Mouse (Mus musculus): ENCODE data around the gene Ntsr2. TPM values are rescaled to one million over a fixed set of nuclear protein-coding genes. Genes with fewer than 3 reads are reported as not detected.

The Ntsr2 gene
- polyA plus RNA-seq, 1 experiment from 2014 or later, result not detected

DNA sequence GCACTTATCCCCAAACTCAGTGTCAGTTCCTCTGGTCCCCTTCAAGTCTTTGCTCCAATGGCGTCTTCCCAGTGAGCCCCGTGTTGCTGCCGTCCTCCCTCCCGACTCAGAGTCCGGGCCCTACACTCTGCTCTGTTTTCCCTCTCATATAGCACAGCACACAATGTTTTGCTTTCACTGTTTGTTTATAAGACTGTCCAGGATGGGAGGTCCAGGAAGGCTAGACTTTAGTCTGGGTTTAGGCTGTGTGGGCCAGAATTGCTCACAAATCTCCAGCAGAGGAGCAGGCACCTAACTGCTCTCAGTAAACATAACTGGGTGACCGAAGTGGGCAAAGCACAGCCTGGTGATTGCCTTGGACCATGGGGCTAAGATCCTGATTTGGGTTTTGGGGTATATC is 19.9 kb upstream of the Ntsr2 start:
- WGBS, result 48% methylated on average over 6 of the region's 6 CpGs
- H3K4me2 ChIP-seq (replicated peaks; ENCODE audit: low read depth), result no peak overlapping the region
- H3K27ac ChIP-seq (replicated peaks), result no peak overlapping the region
- H3K9ac ChIP-seq (ENCODE audit: low read length), result no peak overlapping the region
- no peaks in the 10 kb centered on the region for H3K27me3 ChIP-seq (ENCODE audit: control insufficient read depth, insufficient read depth, low read length)
- TF ChIP-seq EP300 (optimal IDR thresholded peaks at IDR 0.05) (no peak), CTCF (IDR thresholded peaks at IDR 0.05; ENCODE audit: low read depth) (no peak)
- ATAC-seq (ENCODE audit: low FRiP score, low TSS enrichment) (no peak), DNase-seq (ENCODE audit: low spot score) (no peak)
- H3K4me3 ChIP-seq (ENCODE audit: low read depth, low read length), result no peak overlapping the region
- no peaks in the 10 kb centered on the region for H3K9me3 ChIP-seq (ENCODE audit: control insufficient read depth, low read length)
- no peaks in the 10 kb centered on the region for H3K4me1 ChIP-seq (replicated peaks; ENCODE audit: control insufficient read depth, insufficient read depth)
- no peaks in the 10 kb centered on the region for H3K36me3 ChIP-seq (ENCODE audit: control insufficient read depth, insufficient read depth, low read length)

DNA sequence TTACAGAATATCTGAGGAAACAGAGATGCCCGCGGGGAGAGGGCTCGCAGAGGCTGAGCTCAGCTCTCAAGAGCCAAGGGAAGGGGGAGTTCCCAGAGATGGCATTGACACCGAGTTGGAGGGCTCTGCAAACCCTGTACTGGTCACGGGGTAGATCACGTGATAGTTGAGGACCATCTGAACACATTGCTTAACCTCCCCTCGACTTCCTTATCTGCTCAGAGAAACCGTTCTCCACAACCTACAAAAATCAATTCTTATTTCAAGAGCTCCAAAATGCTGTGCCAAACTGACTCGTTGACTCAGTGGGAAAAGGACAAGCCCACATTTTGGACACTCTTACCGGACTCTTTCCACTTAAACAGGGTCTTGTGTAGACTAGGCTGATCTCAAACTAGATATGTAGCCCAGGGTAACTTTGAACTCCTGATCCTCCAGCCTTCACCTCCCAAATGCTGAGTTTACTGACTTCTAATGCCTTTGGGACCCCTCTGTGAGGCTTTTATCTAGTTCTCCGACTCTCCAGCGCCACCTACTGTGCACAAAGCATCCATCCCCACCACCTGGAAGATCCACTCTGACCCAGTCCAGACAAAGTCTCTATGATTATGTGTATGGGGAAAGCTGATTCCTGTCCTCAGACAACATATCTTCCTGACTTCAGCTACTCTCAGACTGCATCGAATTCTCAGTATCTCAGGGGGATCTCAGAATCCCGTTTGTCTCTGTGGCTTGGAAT is 18.9 kb upstream of the Ntsr2 start:
- Histone ChIP-seq H3K4me1 (replicated peaks; ENCODE audit: control insufficient read depth, insufficient read depth) (no peaks in the 10 kb centered on the region), H3K27ac (replicated peaks) (no peak overlapping the region), H3K4me3 (ENCODE audit: low read depth, low read length) (no peak overlapping the region), H3K36me3 (ENCODE audit: control insufficient read depth, insufficient read depth, low read length) (no peaks in the 10 kb centered on the region), H3K9me3 (ENCODE audit: control insufficient read depth, low read length) (no peaks in the 10 kb centered on the region), H3K9ac (ENCODE audit: low read length) (no peak overlapping the region), H3K27me3 (ENCODE audit: control insufficient read depth, insufficient read depth, low read length) (no peaks in the 10 kb centered on the region), H3K4me2 (replicated peaks; ENCODE audit: low read depth) (no peak overlapping the region)
- ATAC-seq (ENCODE audit: low FRiP score, low TSS enrichment) (no peak), DNase-seq (ENCODE audit: low spot score) (peak; percentile 49)
- TF ChIP-seq CTCF (IDR thresholded peaks at IDR 0.05; ENCODE audit: low read depth) (peak; percentile 84), EP300 (optimal IDR thresholded peaks at IDR 0.05) (no peak)
- WGBS, result 51% methylated on average over 14 of the region's 14 CpGs

DNA sequence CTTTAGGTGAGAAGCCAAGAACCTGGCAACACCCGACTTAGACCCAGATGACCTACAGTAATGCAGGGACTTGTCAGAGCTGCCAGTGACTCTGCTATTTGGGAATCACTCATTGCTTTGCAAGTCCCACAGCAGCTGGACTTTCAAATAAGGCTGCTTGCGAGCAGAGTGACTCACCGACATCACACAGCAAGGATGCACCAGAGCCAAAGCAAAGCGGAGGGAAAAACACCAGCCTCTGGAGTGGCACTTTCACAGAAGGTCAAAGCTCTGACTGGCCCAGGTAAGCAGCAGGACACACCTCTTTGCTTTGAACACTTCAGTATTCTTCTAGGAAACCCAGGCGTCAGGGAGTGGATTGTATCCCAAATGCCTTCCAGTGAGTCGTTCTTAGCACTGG is 17.4 kb upstream of the Ntsr2 start:
- Histone ChIP-seq H3K4me2 (replicated peaks; ENCODE audit: low read depth) (no peak overlapping the region), H3K27ac (replicated peaks) (no peak overlapping the region), H3K9ac (ENCODE audit: low read length) (no peak overlapping the region), H3K27me3 (ENCODE audit: control insufficient read depth, insufficient read depth, low read length) (no peaks in the 10 kb centered on the region), H3K36me3 (ENCODE audit: control insufficient read depth, insufficient read depth, low read length) (no peaks in the 10 kb centered on the region), H3K9me3 (ENCODE audit: control insufficient read depth, low read length) (no peaks in the 10 kb centered on the region), H3K4me3 (ENCODE audit: low read depth, low read length) (no peak overlapping the region), H3K4me1 (replicated peaks; ENCODE audit: control insufficient read depth, insufficient read depth) (no peaks in the 10 kb centered on the region)
- TF ChIP-seq CTCF (IDR thresholded peaks at IDR 0.05; ENCODE audit: low read depth) (no peak), EP300 (optimal IDR thresholded peaks at IDR 0.05) (no peak)
- 56% methylated on average over 6 of the region's 6 CpGs for WGBS
- DNase-seq (ENCODE audit: low spot score) (no peak), ATAC-seq (ENCODE audit: low FRiP score, low TSS enrichment) (no peak)

DNA sequence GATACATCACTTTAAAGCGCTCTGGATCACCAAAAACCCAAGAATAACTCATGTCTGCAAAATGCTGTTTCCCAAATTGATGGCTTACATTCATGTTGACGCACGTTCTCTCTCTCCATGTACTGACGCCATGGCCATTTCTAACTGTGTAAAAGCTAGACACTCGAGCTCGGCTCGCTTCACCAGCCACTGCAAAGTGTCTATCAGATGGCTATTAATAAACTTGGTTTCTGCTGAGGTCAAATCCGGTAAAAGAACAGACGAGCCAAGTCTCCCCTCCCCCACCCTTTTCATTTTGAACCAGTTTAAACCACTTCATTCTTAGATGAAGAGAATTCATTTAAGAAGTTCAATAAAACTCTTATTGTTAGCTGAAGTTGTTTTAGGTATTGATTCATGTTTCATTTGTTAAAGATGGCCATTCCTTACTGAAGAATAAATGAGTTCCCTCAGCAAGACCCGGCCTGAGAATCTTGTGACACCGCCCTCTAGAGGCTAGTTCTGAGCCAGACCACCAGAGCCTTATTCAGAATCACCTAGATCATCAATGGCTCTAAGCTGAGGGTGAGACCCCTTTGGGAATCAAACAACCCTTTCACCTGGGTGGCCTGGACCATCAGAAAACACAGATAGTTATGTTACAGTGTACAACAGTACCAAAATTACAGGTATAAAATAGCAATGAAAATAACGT is 14.0 kb upstream of the Ntsr2 start:
- WGBS, result 62% methylated on average over 12 of the region's 12 CpGs
- H3K4me3 ChIP-seq (ENCODE audit: low read depth, low read length), result no peak overlapping the region
- no peak for DNase-seq (ENCODE audit: low spot score)

DNA sequence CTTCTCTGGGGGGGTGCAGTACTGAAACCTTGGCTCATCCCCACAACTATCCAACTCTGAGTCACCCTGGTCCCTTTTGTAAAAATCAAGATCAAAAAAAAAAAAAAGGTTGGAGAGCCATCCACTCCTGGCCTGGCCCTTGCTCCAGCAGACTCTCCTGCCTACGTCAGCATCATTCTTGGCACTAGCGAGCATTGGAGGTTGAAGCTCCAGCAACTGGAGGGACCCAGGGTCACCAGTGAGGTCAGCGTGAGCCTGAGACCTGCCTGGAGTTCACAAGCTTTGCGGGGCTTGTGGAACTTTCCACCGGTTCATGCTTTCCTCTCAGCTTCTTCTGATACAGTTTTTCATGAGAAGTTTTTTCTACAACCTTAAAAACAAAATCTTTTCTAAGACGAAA is 13.1 kb upstream of the Ntsr2 start:
- ATAC-seq (ENCODE audit: low FRiP score, low TSS enrichment) (no peak), DNase-seq (ENCODE audit: low spot score) (no peak)
- WGBS, result 88% methylated on average over 6 of the region's 6 CpGs
- H3K4me3 ChIP-seq (ENCODE audit: low read depth, low read length), result no peak overlapping the region
- H3K4me1 ChIP-seq (replicated peaks; ENCODE audit: control insufficient read depth, insufficient read depth), result no peaks in the 10 kb centered on the region
- H3K27me3 ChIP-seq (ENCODE audit: control insufficient read depth, insufficient read depth, low read length), result no peaks in the 10 kb centered on the region
- H3K36me3 ChIP-seq (ENCODE audit: control insufficient read depth, insufficient read depth, low read length), result no peaks in the 10 kb centered on the region
- no peaks in the 10 kb centered on the region for H3K9me3 ChIP-seq (ENCODE audit: control insufficient read depth, low read length)
- no peak overlapping the region for H3K9ac ChIP-seq (ENCODE audit: low read length)
- H3K27ac ChIP-seq (replicated peaks), result no peak overlapping the region
- no peak for TF ChIP-seq EP300 (optimal IDR thresholded peaks at IDR 0.05)
- no peak for TF ChIP-seq CTCF (IDR thresholded peaks at IDR 0.05; ENCODE audit: low read depth)
- no peak overlapping the region for H3K4me2 ChIP-seq (replicated peaks; ENCODE audit: low read depth)

More for the DNA sequence above, 14.0 kb upstream of the Ntsr2 start:
- Histone ChIP-seq H3K9ac (ENCODE audit: low read length) (no peak overlapping the region), H3K36me3 (ENCODE audit: control insufficient read depth, insufficient read depth, low read length) (no peaks in the 10 kb centered on the region), H3K4me1 (replicated peaks; ENCODE audit: control insufficient read depth, insufficient read depth) (no peaks in the 10 kb centered on the region), H3K27ac (replicated peaks) (no peak overlapping the region), H3K27me3 (ENCODE audit: control insufficient read depth, insufficient read depth, low read length) (no peaks in the 10 kb centered on the region), H3K9me3 (ENCODE audit: control insufficient read depth, low read length) (no peaks in the 10 kb centered on the region), H3K4me2 (replicated peaks; ENCODE audit: low read depth) (no peak overlapping the region)
- TF ChIP-seq EP300 (optimal IDR thresholded peaks at IDR 0.05), result no peak
- peak; percentile 58 for TF ChIP-seq CTCF (IDR thresholded peaks at IDR 0.05; ENCODE audit: low read depth)
- ATAC-seq (ENCODE audit: low FRiP score, low TSS enrichment), result no peak

DNA sequence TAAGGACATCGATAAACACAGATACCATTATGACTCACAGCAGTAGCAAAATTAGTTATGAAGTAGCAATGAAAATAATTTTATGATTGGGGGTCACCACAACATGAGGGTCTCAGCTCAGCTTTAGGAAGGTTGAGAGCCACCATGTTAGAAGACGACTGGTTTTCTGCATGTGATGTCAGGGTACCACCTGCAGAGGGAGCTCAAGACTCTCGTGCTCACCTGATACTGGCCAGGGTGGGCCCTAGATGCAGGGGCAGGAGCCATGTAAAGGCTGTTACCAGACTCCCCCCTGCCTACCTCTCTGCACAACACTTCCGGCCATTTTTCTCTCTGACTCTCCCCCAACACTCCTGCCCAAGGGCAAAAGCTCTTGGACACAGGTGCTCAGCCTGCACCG is 11.2 kb upstream of the Ntsr2 start:
- H3K4me3 ChIP-seq (ENCODE audit: low read depth, low read length), result no peak overlapping the region
- 60% methylated on average over 5 of the region's 5 CpGs for WGBS
- ATAC-seq (ENCODE audit: low FRiP score, low TSS enrichment), result no peak
- TF ChIP-seq EP300 (optimal IDR thresholded peaks at IDR 0.05), result no peak
- peak; percentile 24; the same call in 1 of the 2 replicates for TF ChIP-seq CTCF (IDR thresholded peaks at IDR 0.05; ENCODE audit: low read depth)
- H3K27me3 ChIP-seq (ENCODE audit: control insufficient read depth, insufficient read depth, low read length), result no peaks in the 10 kb centered on the region
- no peaks in the 10 kb centered on the region for H3K9me3 ChIP-seq (ENCODE audit: control insufficient read depth, low read length)
- H3K36me3 ChIP-seq (ENCODE audit: control insufficient read depth, insufficient read depth, low read length), result no peaks in the 10 kb centered on the region
- no peak overlapping the region for H3K27ac ChIP-seq (replicated peaks)
- H3K9ac ChIP-seq (ENCODE audit: low read length), result no peak overlapping the region
- no peak overlapping the region for H3K4me2 ChIP-seq (replicated peaks; ENCODE audit: low read depth)
- no peak for DNase-seq (ENCODE audit: low spot score)
- H3K4me1 ChIP-seq (replicated peaks; ENCODE audit: control insufficient read depth, insufficient read depth), result no peaks in the 10 kb centered on the region

All from stomach, postnatal 0 days (tissue).